Mouse (Mus musculus) right cerebral cortex, adult 18-20 months (tissue): ENCODE measurements at regions not wholly inside any gene's neighbourhood (a gene's known extent, or its start where the extent isn't known, plus 50 kb on each side); places are given as distances from the start of the nearest gene placed in this dataset.

Experiments used
- DNase-seq: peaks from one replicate; pipeline ENCODE4 v3.0.0; 2022; ENCODE audit warnings: mixed read lengths

GRCm38 (mm10) chr2:117743901-117744300 lies 367.8 kb upstream of the Thbs1 start:
- DNase-seq, result no peak

GRCm38 (mm10) chr2:117745767-117746166 lies 365.9 kb upstream of the Thbs1 start:
- no peak for DNase-seq

- DNase-seq, result no peak
Observed at GRCm38 (mm10) chr2:117747136-117747535, 364.5 kb upstream of the Thbs1 start.

GRCm38 (mm10) chr2:117748892-117749291 lies 362.8 kb upstream of the Thbs1 start:
- DNase-seq, result no peak

GRCm38 (mm10) chr2:117759491-117760013 lies 352.1 kb upstream of the Thbs1 start:
- DNase-seq, result no peak

GRCm38 (mm10) chr2:117763631-117764030 lies 348.0 kb upstream of the Thbs1 start:
- DNase-seq, result no peak

- DNase-seq, result no peak
Observed at GRCm38 (mm10) chr2:117765572-117765971, 346.1 kb upstream of the Thbs1 start.

GRCm38 (mm10) chr2:117766450-117766849 lies 345.2 kb upstream of the Thbs1 start:
- DNase-seq, result no peak

GRCm38 (mm10) chr2:117769402-117770114 lies 342.1 kb upstream of the Thbs1 start:
- DNase-seq, result no peak

GRCm38 (mm10) chr2:117770115-117770485 lies 341.6 kb upstream of the Thbs1 start:
- no peak for DNase-seq

GRCm38 (mm10) chr2:117780287-117780686 lies 331.4 kb upstream of the Thbs1 start:
- DNase-seq, result no peak

GRCm38 (mm10) chr2:117780816-117781215 lies 330.9 kb upstream of the Thbs1 start:
- DNase-seq, result no peak

- DNase-seq, result no peak
Observed at GRCm38 (mm10) chr2:117787321-117787720, 324.4 kb upstream of the Thbs1 start.

- DNase-seq, result no peak
Observed at GRCm38 (mm10) chr2:117794285-117794684, 317.4 kb upstream of the Thbs1 start.

- DNase-seq, result no peak
Observed at GRCm38 (mm10) chr2:117801946-117802600, 309.6 kb upstream of the Thbs1 start.

- no peak for DNase-seq
Observed at GRCm38 (mm10) chr2:117802686-117803085, 309.0 kb upstream of the Thbs1 start.

- no peak for DNase-seq
Observed at GRCm38 (mm10) chr2:117804686-117805085, 307.0 kb upstream of the Thbs1 start.

GRCm38 (mm10) chr2:117807121-117807520 lies 304.6 kb upstream of the Thbs1 start:
- DNase-seq, result no peak

- no peak for DNase-seq
Observed at GRCm38 (mm10) chr2:117811506-117811905, 300.2 kb upstream of the Thbs1 start.

- no peak for DNase-seq
Observed at GRCm38 (mm10) chr2:117811931-117812330, 299.7 kb upstream of the Thbs1 start.

GRCm38 (mm10) chr2:117819701-117820225 lies 291.9 kb upstream of the Thbs1 start:
- DNase-seq, result no peak

- no peak for DNase-seq
Observed at GRCm38 (mm10) chr2:117820708-117821107, 291.0 kb upstream of the Thbs1 start.

GRCm38 (mm10) chr2:117825088-117825487 lies 286.6 kb upstream of the Thbs1 start:
- no peak for DNase-seq

- no peak for DNase-seq
Observed at GRCm38 (mm10) chr2:117827278-117827677, 284.4 kb upstream of the Thbs1 start.
